Mouse (Mus musculus) kidney, postnatal 0 days (tissue): ENCODE results near the gene Prickle1. TPM values are rescaled to one million over a fixed set of nuclear protein-coding genes. Genes with fewer than 3 reads are reported as not detected.

Experiments
- ATAC-seq: fragments of 200-750 bp; cut with Nextera tagmentation; replicated peaks from 2 replicates; pipeline ENCODE4 v1.8.0; 2017; ENCODE audit warnings: low read depth, moderate number of reproducible peaks, moderate TSS enrichment, moderate library complexity; ENCODE audit not compliant: low FRiP score
- DNase-seq: peaks from one replicate; pipeline ENCODE4 v3.0.0-alpha.2; 2016; ENCODE audit warnings: low spot score
- H3K27ac ChIP-seq: fragments of 300-500 bp; sonication (generic); 2 replicates; pipeline ENCODE4 v1.5.1; 2014; ENCODE audit warnings: mild to moderate bottlenecking
- H3K27me3 ChIP-seq: fragments of 300-500 bp; sonication (generic); 2 replicates; pipeline ENCODE4 v1.6.1; 2014; ENCODE audit warnings: low read length, mixed read lengths; ENCODE audit not compliant: insufficient read depth
- H3K36me3 ChIP-seq: fragments of 300-500 bp; sonication (generic); 2 replicates; pipeline ENCODE4 v1.6.1; 2014; ENCODE audit warnings: low read length, mixed read lengths; ENCODE audit not compliant: insufficient read depth
- H3K4me1 ChIP-seq: fragments of 300-500 bp; sonication (generic); replicated peaks from 2 replicates; pipeline ENCODE4 v1.6.1; 2014; ENCODE audit warnings: antibody characterized with exemption, low read length, mixed read lengths; ENCODE audit not compliant: insufficient read depth
- H3K4me2 ChIP-seq: fragments of 300-500 bp; sonication (generic); 2 replicates; pipeline ENCODE4 v1.6.1; 2014; ENCODE audit warnings: mild to moderate bottlenecking, low read length, moderate library complexity, mixed read lengths
- H3K4me3 ChIP-seq: fragments of 300-500 bp; sonication (generic); replicated peaks from 2 replicates; pipeline ENCODE4 v1.5.1; 2014; ENCODE audit warnings: low read depth, low read length
- H3K9ac ChIP-seq: fragments of 300-500 bp; sonication (generic); 2 replicates; pipeline ENCODE4 v1.6.1; 2014; ENCODE audit warnings: low read depth, low read length
- H3K9me3 ChIP-seq: fragments of 300-500 bp; sonication (generic); replicated peaks from 2 replicates; pipeline ENCODE4 v1.6.1; 2016; ENCODE audit warnings: low read length, inconsistent platforms, mixed read lengths
- CTCF ChIP-seq: IDR thresholded peaks from 2 replicates; pipeline ENCODE4 v1.5.1; 2016; ENCODE audit warnings: antibody characterized with exemption, low read depth, mild to moderate bottlenecking, moderate library complexity
- WGBS: fragments of 180-500 bp; shearing (Covaris S2); extraction: QIAGEN DNeasy Blood & Tissue Kit; methylation state at CpG from one replicate; pipeline ENCODE4 v1.1.7; 2014; 5-methylcytosine and 5-hydroxymethylcytosine counted together
- polyA plus RNA-seq: library from polyadenylated mRNA; unstranded; fragments of >200 nt; fragmentation: Nextera tagmentation; extraction: Ambion mirVana; gene quantifications from 2 replicates; pipeline ENCODE4 v1.2.1, GENCODE M21; 2015

Gene Prickle1
- polyA plus RNA-seq, 1 experiment from 2014 or later, result 20.7 TPM

GRCm38 (mm10) chr15:93518941-93519835 lies 76.5 kb downstream of the Prickle1 start:
- H3K4me2 ChIP-seq, result peak overlapping the region; percentile 93
- H3K4me1 ChIP-seq, result peaks cover 7% of the 10 kb centered on the region
- peak overlapping the region; percentile 82 for H3K27ac ChIP-seq
- WGBS, result under 1% methylated on average over 73 of the region's 85 CpGs
- ATAC-seq, result peak; percentile 91
- H3K4me3 ChIP-seq, result peak overlapping the region; percentile 65
- H3K27me3 ChIP-seq, result no peaks in the 10 kb centered on the region
- H3K9ac ChIP-seq, result peak overlapping the region; percentile 73
- peak; percentile 82 for TF ChIP-seq CTCF
- no peaks in the 10 kb centered on the region for H3K9me3 ChIP-seq
- H3K36me3 ChIP-seq, result no peaks in the 10 kb centered on the region
- DNase-seq, result peak; percentile 84

- Histone ChIP-seq H3K4me2 (peak overlapping the region; percentile 93), H3K27ac (peak overlapping the region; percentile 82), H3K9me3 (no peaks in the 10 kb centered on the region), H3K27me3 (no peaks in the 10 kb centered on the region), H3K36me3 (no peaks in the 10 kb centered on the region), H3K4me3 (peak overlapping the region; percentile 65), H3K4me1 (peaks cover 10% of the 10 kb centered on the region), H3K9ac (peak overlapping the region; percentile 73)
- WGBS, result 4% methylated on average over 23 of the region's 23 CpGs
- no peak for TF ChIP-seq CTCF
- ATAC-seq (no peak), DNase-seq (peak; percentile 76)
Measured at GRCm38 (mm10) chr15:93518143-93518902, 77.4 kb downstream of the Prickle1 start.

- H3K36me3 ChIP-seq, result no peaks in the 10 kb centered on the region
- H3K9ac ChIP-seq, result no peak overlapping the region
- H3K9me3 ChIP-seq, result no peaks in the 10 kb centered on the region
- no peak for TF ChIP-seq CTCF
- peaks cover 10% of the 10 kb centered on the region for H3K4me1 ChIP-seq
- ATAC-seq (no peak), DNase-seq (peak; percentile 56)
- peak overlapping the region; percentile 93 for H3K4me2 ChIP-seq
- WGBS, result 81% methylated on average over 11 of the region's 11 CpGs
- H3K4me3 ChIP-seq, result no peak overlapping the region
- H3K27me3 ChIP-seq, result no peaks in the 10 kb centered on the region
- H3K27ac ChIP-seq, result peak overlapping the region; percentile 82
Measured at GRCm38 (mm10) chr15:93517022-93517565, 78.6 kb downstream of the Prickle1 start.

GRCm38 (mm10) chr15:93515316-93515715 lies 80.4 kb downstream of the Prickle1 start:
- Histone ChIP-seq H3K4me3 (no peak overlapping the region), H3K27ac (0 out of 2 replicates have a peak overlapping the region, but pooled peaks have one; percentile 36), H3K9me3 (no peaks in the 10 kb centered on the region), H3K4me2 (0 out of 2 replicates have a peak overlapping the region, but pooled peaks have one; percentile 4), H3K4me1 (peaks cover 10% of the 10 kb centered on the region), H3K9ac (no peak overlapping the region), H3K27me3 (no peaks in the 10 kb centered on the region), H3K36me3 (no peaks in the 10 kb centered on the region)
- 58% methylated on average over 9 of the region's 9 CpGs for WGBS
- TF ChIP-seq CTCF, result no peak
- DNase-seq (no peak), ATAC-seq (no peak)

GRCm38 (mm10) chr15:93513939-93514341 lies 81.8 kb downstream of the Prickle1 start:
- Histone ChIP-seq H3K4me3 (0 out of 2 replicates have a peak overlapping the region, but pooled peaks have one; percentile 22), H3K27ac (peak overlapping the region; percentile 76)

GRCm38 (mm10) chr15:93512437-93512836 lies 83.3 kb downstream of the Prickle1 start:
- Histone ChIP-seq H3K27ac (no peak overlapping the region), H3K36me3 (peaks cover 19% of the 10 kb centered on the region), H3K4me2 (no peak overlapping the region), H3K27me3 (no peaks in the 10 kb centered on the region), H3K9ac (no peak overlapping the region), H3K4me1 (peaks cover 3% of the 10 kb centered on the region; the same call in 1 of the 2 replicates), H3K4me3 (no peak overlapping the region), H3K9me3 (no peaks in the 10 kb centered on the region)
- 48% methylated on average over 9 of the region's 9 CpGs for WGBS
- DNase-seq, result no peak
- no peak for ATAC-seq
- no peak for TF ChIP-seq CTCF

More at GRCm38 (mm10) chr15:93513939-93514341, 81.8 kb downstream of the Prickle1 start:
- WGBS, result 15% methylated on average over 10 of the region's 10 CpGs
- ATAC-seq (peak; percentile 57), DNase-seq (peak; percentile 35)
- H3K9ac ChIP-seq, result no peak overlapping the region
- peaks cover 3% of the 10 kb centered on the region; the same call in 1 of the 2 replicates for H3K4me1 ChIP-seq
- H3K4me2 ChIP-seq, result peak overlapping the region; percentile 44
- peaks cover 4% of the 10 kb centered on the region for H3K36me3 ChIP-seq
- no peak for TF ChIP-seq CTCF
- no peaks in the 10 kb centered on the region for H3K27me3 ChIP-seq
- H3K9me3 ChIP-seq, result no peaks in the 10 kb centered on the region
